Mouse (Mus musculus): ENCODE measurements around the gene Prdm2. TPM values are rescaled to one million over a fixed set of nuclear protein-coding genes. Genes with fewer than 3 reads are reported as not detected.

Gene Prdm2
- polyA plus RNA-seq, 1 experiment from 2014 or later = 4.0 TPM

- Histone ChIP-seq H3K4me2 (replicated peaks; ENCODE audit: low read depth) (no peak overlapping the region), H3K4me1 (replicated peaks; ENCODE audit: control insufficient read depth, insufficient read depth, low read length) (no peaks in the 10 kb centered on the region), H3K9me3 (ENCODE audit: control insufficient read depth) (no peaks in the 10 kb centered on the region), H3K36me3 (ENCODE audit: control insufficient read depth, insufficient read depth) (peaks cover 18% of the 10 kb centered on the region; the same call in 1 of the 2 replicates), H3K4me3 (ENCODE audit: low read depth, low read length) (no peak overlapping the region), H3K27me3 (replicated peaks; ENCODE audit: control insufficient read depth, insufficient read depth, low read length) (no peaks in the 10 kb centered on the region), H3K27ac (ENCODE audit: low read depth, low read length) (no peak overlapping the region), H3K9ac (ENCODE audit: low read depth, low read length) (no peak overlapping the region)
- 77% methylated on average over 10 of the region's 10 CpGs for WGBS
- TF ChIP-seq CTCF (IDR thresholded peaks at IDR 0.05; ENCODE audit: low read depth) = no peak
- ATAC-seq = no peak
These were observed 89.8 kb downstream of the Prdm2 start for GRCm38 (mm10) chr4:143123043-143123442.

- Histone ChIP-seq H3K27me3 (replicated peaks; ENCODE audit: control insufficient read depth, insufficient read depth, low read length) (no peaks in the 10 kb centered on the region), H3K4me1 (replicated peaks; ENCODE audit: control insufficient read depth, insufficient read depth, low read length) (no peaks in the 10 kb centered on the region), H3K9me3 (ENCODE audit: control insufficient read depth) (no peaks in the 10 kb centered on the region), H3K27ac (ENCODE audit: low read depth, low read length) (no peak overlapping the region), H3K9ac (ENCODE audit: low read depth, low read length) (no peak overlapping the region), H3K4me3 (ENCODE audit: low read depth, low read length) (no peak overlapping the region), H3K4me2 (replicated peaks; ENCODE audit: low read depth) (no peak overlapping the region), H3K36me3 (ENCODE audit: control insufficient read depth, insufficient read depth) (peaks cover 12% of the 10 kb centered on the region; the same call in 1 of the 2 replicates)
- WGBS = 74% methylated on average over 3 of the region's 3 CpGs
- no peak for ATAC-seq
- TF ChIP-seq CTCF (IDR thresholded peaks at IDR 0.05; ENCODE audit: low read depth) = no peak
These were observed 91.6 kb downstream of the Prdm2 start for GRCm38 (mm10) chr4:143121174-143121573.

- Histone ChIP-seq H3K9me3 (ENCODE audit: control insufficient read depth) (no peaks in the 10 kb centered on the region), H3K36me3 (ENCODE audit: control insufficient read depth, insufficient read depth) (peaks cover 12% of the 10 kb centered on the region; the same call in 1 of the 2 replicates)
- ATAC-seq = no peak
These were observed 92.8 kb downstream of the Prdm2 start for GRCm38 (mm10) chr4:143120008-143120407.

GRCm38 (mm10) chr4:143118843-143119242 lies 94.0 kb downstream of the Prdm2 start:
- Histone ChIP-seq H3K4me2 (replicated peaks; ENCODE audit: low read depth) (no peak overlapping the region), H3K36me3 (ENCODE audit: control insufficient read depth, insufficient read depth) (peaks cover 12% of the 10 kb centered on the region; the same call in 1 of the 2 replicates), H3K27ac (ENCODE audit: low read depth, low read length) (no peak overlapping the region), H3K4me3 (ENCODE audit: low read depth, low read length) (no peak overlapping the region), H3K27me3 (replicated peaks; ENCODE audit: control insufficient read depth, insufficient read depth, low read length) (no peaks in the 10 kb centered on the region), H3K9me3 (ENCODE audit: control insufficient read depth) (no peaks in the 10 kb centered on the region), H3K4me1 (replicated peaks; ENCODE audit: control insufficient read depth, insufficient read depth, low read length) (no peaks in the 10 kb centered on the region), H3K9ac (ENCODE audit: low read depth, low read length) (no peak overlapping the region)
- WGBS = 58% methylated on average over 4 of the region's 4 CpGs
- no peak for TF ChIP-seq CTCF (IDR thresholded peaks at IDR 0.05; ENCODE audit: low read depth)
- no peak for ATAC-seq

More at GRCm38 (mm10) chr4:143120008-143120407, 92.8 kb downstream of the Prdm2 start:
- Histone ChIP-seq H3K27ac (ENCODE audit: low read depth, low read length) (no peak overlapping the region), H3K4me3 (ENCODE audit: low read depth, low read length) (no peak overlapping the region), H3K4me1 (replicated peaks; ENCODE audit: control insufficient read depth, insufficient read depth, low read length) (no peaks in the 10 kb centered on the region), H3K9ac (ENCODE audit: low read depth, low read length) (no peak overlapping the region), H3K4me2 (replicated peaks; ENCODE audit: low read depth) (no peak overlapping the region), H3K27me3 (replicated peaks; ENCODE audit: control insufficient read depth, insufficient read depth, low read length) (no peaks in the 10 kb centered on the region)
- 84% methylated on average over 8 of the region's 8 CpGs for WGBS
- TF ChIP-seq CTCF (IDR thresholded peaks at IDR 0.05; ENCODE audit: low read depth) = no peak

- Histone ChIP-seq H3K4me2 (replicated peaks; ENCODE audit: low read depth) (no peak overlapping the region), H3K9me3 (ENCODE audit: control insufficient read depth) (no peaks in the 10 kb centered on the region), H3K27ac (ENCODE audit: low read depth, low read length) (no peak overlapping the region), H3K36me3 (ENCODE audit: control insufficient read depth, insufficient read depth) (peaks cover 16% of the 10 kb centered on the region), H3K4me1 (replicated peaks; ENCODE audit: control insufficient read depth, insufficient read depth, low read length) (no peaks in the 10 kb centered on the region), H3K9ac (ENCODE audit: low read depth, low read length) (no peak overlapping the region), H3K27me3 (replicated peaks; ENCODE audit: control insufficient read depth, insufficient read depth, low read length) (no peaks in the 10 kb centered on the region), H3K4me3 (ENCODE audit: low read depth, low read length) (no peak overlapping the region)
- no peak for TF ChIP-seq CTCF (IDR thresholded peaks at IDR 0.05; ENCODE audit: low read depth)
- WGBS = 82% methylated on average over 12 of the region's 12 CpGs
- ATAC-seq = no peak
These were observed 96.9 kb downstream of the Prdm2 start for GRCm38 (mm10) chr4:143115851-143116250.

GRCm38 (mm10) chr4:143114232-143114979 lies 98.4 kb downstream of the Prdm2 start:
- WGBS = 63% methylated on average over 21 of the region's 21 CpGs

More at GRCm38 (mm10) chr4:143114232-143114979, 98.4 kb downstream of the Prdm2 start:
- no peak for TF ChIP-seq CTCF (IDR thresholded peaks at IDR 0.05; ENCODE audit: low read depth)
- peak; percentile 41 for ATAC-seq
- H3K4me1 ChIP-seq (replicated peaks; ENCODE audit: control insufficient read depth, insufficient read depth, low read length) = no peaks in the 10 kb centered on the region
- no peak overlapping the region for H3K9ac ChIP-seq (ENCODE audit: low read depth, low read length)
- no peaks in the 10 kb centered on the region for H3K27me3 ChIP-seq (replicated peaks; ENCODE audit: control insufficient read depth, insufficient read depth, low read length)
- H3K9me3 ChIP-seq (ENCODE audit: control insufficient read depth) = no peaks in the 10 kb centered on the region
- peaks cover 26% of the 10 kb centered on the region for H3K36me3 ChIP-seq (ENCODE audit: control insufficient read depth, insufficient read depth)
- no peak overlapping the region for H3K4me2 ChIP-seq (replicated peaks; ENCODE audit: low read depth)
- H3K4me3 ChIP-seq (ENCODE audit: low read depth, low read length) = no peak overlapping the region
- no peak overlapping the region for H3K27ac ChIP-seq (ENCODE audit: low read depth, low read length)

Measured in intestine, postnatal 0 days (tissue).